Mouse (Mus musculus) spleen, adult 12 weeks (tissue): ENCODE data around the gene Cox15.

Experiments used
- DNase-seq: peaks from one replicate; pipeline ENCODE4 v3.0.0; 2022; ENCODE audit warnings: low spot score

Gene Cox15

DNA sequence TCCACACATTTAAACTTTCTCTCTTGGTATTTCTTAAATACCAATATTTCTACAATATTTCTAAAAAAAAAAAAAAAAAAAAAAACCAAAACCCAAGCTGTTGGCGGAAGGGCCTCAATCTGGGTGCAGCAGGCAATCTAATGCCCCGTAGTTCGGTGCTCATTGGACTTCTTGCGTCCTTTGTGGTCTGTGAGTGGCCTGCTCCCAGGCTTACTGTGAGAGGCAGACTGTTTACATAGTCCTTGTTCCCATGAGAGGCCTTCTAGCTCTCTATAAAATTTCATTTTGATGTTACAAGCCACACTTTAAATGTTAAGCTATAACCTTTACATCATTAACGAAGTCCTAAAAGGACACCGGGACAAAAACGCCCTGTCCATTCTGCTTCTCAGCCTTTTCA lies 44.6 kb downstream of the Cox15 start:
- DNase-seq = no peak

DNA sequence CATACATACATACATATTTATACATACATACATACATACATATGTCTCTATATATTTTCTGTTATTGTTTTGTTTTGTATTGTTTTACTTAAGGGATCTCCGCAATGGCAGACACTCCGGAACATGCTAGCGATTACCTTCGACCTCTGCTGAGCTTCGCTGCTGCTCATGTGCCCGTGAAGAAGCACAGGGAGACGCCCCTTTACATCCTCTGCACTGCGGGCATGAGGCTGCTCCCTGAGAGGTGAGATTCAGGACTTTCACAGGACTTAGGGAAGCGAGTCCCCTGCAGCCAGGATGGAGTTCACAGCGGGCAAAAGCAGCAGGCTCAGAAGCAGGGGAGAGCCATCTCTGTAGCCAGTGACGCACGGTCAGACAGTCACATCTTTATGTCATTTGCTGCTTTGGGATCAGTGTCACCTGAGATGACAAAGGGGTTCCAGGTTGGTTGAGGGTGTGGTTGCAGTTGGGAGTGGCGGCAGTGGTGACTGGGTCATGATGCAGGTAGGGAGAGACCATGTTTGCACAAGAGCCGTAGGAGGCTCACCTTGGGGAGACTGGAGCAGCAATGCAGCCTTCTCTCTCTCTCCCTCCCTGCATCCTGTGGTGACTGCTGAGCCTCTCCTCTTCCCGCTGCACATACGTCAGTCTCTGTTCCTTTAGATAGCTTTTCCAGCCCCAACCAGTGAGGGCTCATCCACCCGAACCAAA lies 47.9 kb downstream of the Cox15 start:
- no peak for DNase-seq

GRCm38 (mm10) chr19:43704211-43704610 lies 48.6 kb downstream of the Cox15 start:
- DNase-seq = no peak

DNA sequence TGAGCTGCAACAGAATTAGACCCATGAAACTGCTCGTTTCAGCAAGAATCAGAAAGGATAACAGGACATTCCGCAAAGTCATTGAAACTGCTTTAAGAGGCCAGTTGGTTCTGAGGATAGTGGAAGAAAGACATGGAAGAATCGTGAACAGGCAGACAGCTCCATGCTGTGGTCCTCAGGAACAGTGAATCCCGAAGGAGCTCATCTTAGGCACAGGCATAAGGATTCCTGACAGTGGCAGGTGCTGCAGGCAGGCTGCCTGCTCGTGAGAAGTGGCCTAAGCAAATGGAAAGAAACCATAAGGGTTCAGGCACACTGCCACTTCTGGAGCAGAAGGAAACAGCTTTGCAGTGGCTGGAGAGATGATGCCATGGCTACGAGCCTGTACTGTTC lies 53.0 kb downstream of the Cox15 start:
- no peak for DNase-seq

DNA sequence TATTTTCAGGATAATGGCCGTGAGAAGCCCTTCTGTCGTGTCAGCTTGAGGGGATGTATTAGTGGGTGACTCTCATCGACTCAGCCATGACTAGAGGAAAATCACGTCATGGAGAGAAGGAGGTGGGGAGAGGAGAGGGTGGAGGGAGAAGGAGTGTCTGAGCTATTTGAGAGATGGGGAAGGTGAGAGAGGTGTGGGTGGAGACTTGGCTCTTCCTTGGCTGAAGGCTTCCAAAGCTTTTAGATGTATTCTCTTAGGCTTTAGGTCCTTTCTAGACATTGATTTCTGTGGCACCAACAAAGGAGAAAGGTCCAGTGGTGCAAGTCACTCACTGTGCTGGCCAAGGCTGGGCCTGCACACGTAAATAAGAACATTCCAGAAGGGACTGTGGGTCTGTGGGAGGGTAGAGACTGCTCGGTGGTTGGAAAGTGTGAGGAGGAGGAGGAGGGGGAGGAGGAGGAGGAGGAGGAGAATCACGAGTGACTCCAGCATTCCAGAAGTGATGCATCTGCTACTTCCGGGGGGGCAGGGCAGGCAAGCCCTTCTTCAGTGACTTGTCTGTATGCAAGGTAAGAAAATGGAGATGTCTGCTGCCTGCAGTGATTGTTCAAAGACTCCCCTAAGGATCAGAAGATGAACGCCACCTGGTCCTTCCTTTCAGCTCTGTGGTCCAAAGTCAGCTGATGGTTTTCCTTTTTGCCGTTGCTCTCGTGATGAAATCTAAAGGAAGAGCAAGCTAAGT lies 53.6 kb downstream of the Cox15 start:
- DNase-seq = no peak

GRCm38 (mm10) chr19:43697666-43698370 lies 55.0 kb downstream of the Cox15 start:
- DNase-seq = no peak

- DNase-seq = no peak
Observed at GRCm38 (mm10) chr19:43695514-43695964, 57.3 kb downstream of the Cox15 start.

GRCm38 (mm10) chr19:43692815-43693214 lies 60.0 kb downstream of the Cox15 start:
- DNase-seq = no peak

DNA sequence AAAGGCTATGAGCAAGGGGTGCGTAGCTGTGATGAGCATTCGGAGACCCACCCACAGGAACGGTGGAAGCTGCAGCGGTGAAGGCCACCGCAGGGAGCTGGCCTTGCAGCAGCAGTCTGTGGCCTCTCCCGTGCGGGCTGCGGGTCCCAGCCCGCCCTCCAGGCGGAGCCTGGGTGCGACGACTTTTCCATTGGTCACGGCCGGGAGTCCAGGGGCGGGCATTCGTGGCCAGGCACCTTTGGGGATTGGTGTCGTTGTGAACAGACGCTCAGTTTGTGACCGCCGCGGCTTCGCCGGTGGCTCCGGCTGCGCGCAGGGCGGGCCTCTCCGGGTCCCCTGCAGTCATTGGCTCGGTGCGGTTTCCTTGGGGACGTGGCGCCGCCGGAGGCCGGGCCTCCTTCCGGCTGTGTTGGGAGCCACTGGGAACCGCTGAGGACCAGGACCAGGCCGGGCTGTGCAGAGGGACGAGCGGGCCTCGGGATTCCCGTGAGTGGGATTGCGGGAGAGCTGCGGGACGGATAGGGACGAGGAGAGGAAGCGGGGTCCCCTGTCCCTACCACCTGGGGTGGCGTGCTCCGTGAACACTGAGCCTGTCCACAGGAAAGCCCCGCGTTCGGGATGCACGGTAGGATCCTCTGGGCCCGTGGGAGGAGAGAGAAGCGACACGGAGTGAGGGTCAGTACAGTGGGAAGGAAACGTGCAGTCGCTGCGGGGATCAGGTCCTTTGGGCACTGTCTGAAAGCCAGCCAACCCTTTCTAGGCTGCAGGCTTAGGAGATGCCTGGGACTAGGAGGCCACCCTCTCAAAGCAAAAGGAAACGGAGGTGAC lies 63.2 kb downstream of the Cox15 start, which contains the start of gene Entpd7:
TSS of gene Entpd7 (plus strand) at position 254 of the 828 bp plus-strand sequence.
- DNase-seq = peak; percentile 90
